Mouse (Mus musculus): ENCODE measurements around the gene Bzw2. TPM values are rescaled to one million over a fixed set of nuclear protein-coding genes. Genes with fewer than 3 reads are reported as not detected.

The Bzw2 gene
- polyA plus RNA-seq, 1 experiment from 2014 or later = 43.4 TPM

DNA sequence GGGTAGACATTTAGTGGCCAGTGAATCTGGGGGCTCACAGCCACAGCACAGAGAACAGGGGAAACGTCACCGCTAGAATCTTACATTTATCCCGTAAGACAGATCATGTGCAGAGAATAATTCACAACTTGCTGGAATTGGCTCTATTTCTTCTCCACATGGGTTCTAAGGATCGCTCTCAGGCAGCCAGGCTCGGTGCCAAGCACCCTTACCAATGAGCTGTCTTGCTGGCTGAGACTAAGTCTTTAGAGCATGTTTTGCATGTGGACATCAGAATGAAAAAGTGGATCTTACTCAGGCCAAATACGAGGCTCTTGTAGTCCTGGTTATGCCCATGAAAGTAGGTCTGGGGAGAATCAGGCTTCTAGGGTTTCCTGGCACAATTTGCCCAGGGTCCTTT lies 17.5 kb downstream of the Bzw2 start:
- Histone ChIP-seq H3K27ac (ENCODE audit: low read length) (no peak overlapping the region), H3K9me3 (ENCODE audit: low read length) (no peaks in the 10 kb centered on the region), H3K4me3 (ENCODE audit: low read depth, low read length) (no peak overlapping the region), H3K4me1 (ENCODE audit: insufficient read depth, low read depth, low read length) (no peaks in the 10 kb centered on the region), H3K36me3 (ENCODE audit: insufficient read depth, low read length) (no peaks in the 10 kb centered on the region), H3K9ac (replicated peaks; ENCODE audit: low read depth) (no peak overlapping the region), H3K27me3 (replicated peaks; ENCODE audit: insufficient read depth, low read length) (no peaks in the 10 kb centered on the region), H3K4me2 (replicated peaks; ENCODE audit: low read depth, low read length) (no peak overlapping the region)
- TF ChIP-seq EP300 (IDR thresholded peaks at IDR 0.05) = no peak
- DNase-seq (ENCODE audit: low spot score) (peak; percentile 40), ATAC-seq (no peak)
- WGBS = 59% methylated on average over 6 of the region's 6 CpGs

DNA sequence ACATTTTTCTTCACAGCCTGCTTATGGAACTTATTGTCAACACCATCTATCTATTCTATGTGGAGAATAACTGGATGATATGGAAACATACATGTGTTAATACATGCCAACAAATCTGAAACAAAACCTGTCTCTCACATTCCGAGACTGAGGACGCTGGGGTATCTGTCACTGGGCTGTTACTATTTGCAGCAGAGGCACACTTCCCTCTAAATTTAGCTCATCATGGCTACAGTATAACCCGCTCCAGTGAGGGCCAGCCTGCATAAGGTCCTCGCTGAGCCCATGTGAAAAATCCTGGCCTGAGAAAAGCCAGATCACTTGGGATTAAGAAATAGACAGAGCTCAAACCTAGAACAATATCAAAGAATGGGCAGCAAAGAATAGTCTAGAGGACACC lies 20.7 kb downstream of the Bzw2 start:
- Histone ChIP-seq H3K4me3 (ENCODE audit: low read depth, low read length) (no peak overlapping the region), H3K9me3 (ENCODE audit: low read length) (no peaks in the 10 kb centered on the region), H3K27ac (ENCODE audit: low read length) (no peak overlapping the region), H3K36me3 (ENCODE audit: insufficient read depth, low read length) (no peaks in the 10 kb centered on the region), H3K4me2 (replicated peaks; ENCODE audit: low read depth, low read length) (no peak overlapping the region), H3K4me1 (ENCODE audit: insufficient read depth, low read depth, low read length) (no peaks in the 10 kb centered on the region), H3K27me3 (replicated peaks; ENCODE audit: insufficient read depth, low read length) (no peaks in the 10 kb centered on the region), H3K9ac (replicated peaks; ENCODE audit: low read depth) (no peak overlapping the region)
- TF ChIP-seq EP300 (IDR thresholded peaks at IDR 0.05) = no peak
- no peak for TF ChIP-seq CTCF (IDR thresholded peaks at IDR 0.05)
- no peak for DNase-seq (ENCODE audit: low spot score)
- 89% methylated on average over 4 of the region's 4 CpGs for WGBS
- ATAC-seq = no peak

GRCm38 (mm10) chr12:36136285-36136684 lies 21.6 kb downstream of the Bzw2 start:
- Histone ChIP-seq H3K9ac (replicated peaks; ENCODE audit: low read depth) (no peak overlapping the region), H3K9me3 (ENCODE audit: low read length) (no peaks in the 10 kb centered on the region), H3K27ac (ENCODE audit: low read length) (no peak overlapping the region), H3K36me3 (ENCODE audit: insufficient read depth, low read length) (no peaks in the 10 kb centered on the region), H3K27me3 (replicated peaks; ENCODE audit: insufficient read depth, low read length) (no peaks in the 10 kb centered on the region), H3K4me3 (ENCODE audit: low read depth, low read length) (no peak overlapping the region), H3K4me1 (ENCODE audit: insufficient read depth, low read depth, low read length) (no peaks in the 10 kb centered on the region), H3K4me2 (replicated peaks; ENCODE audit: low read depth, low read length) (no peak overlapping the region)
- 93% methylated on average over 8 of the region's 8 CpGs for WGBS
- no peak for ATAC-seq
- no peak for DNase-seq (ENCODE audit: low spot score)
- TF ChIP-seq CTCF (IDR thresholded peaks at IDR 0.05) = no peak
- TF ChIP-seq EP300 (IDR thresholded peaks at IDR 0.05) = no peak

- no peaks in the 10 kb centered on the region for H3K36me3 ChIP-seq (ENCODE audit: insufficient read depth, low read length)
- H3K4me3 ChIP-seq (ENCODE audit: low read depth, low read length) = no peak overlapping the region
- no peak overlapping the region for H3K4me2 ChIP-seq (replicated peaks; ENCODE audit: low read depth, low read length)
- H3K9ac ChIP-seq (replicated peaks; ENCODE audit: low read depth) = no peak overlapping the region
- no peaks in the 10 kb centered on the region for H3K27me3 ChIP-seq (replicated peaks; ENCODE audit: insufficient read depth, low read length)
- TF ChIP-seq EP300 (IDR thresholded peaks at IDR 0.05) = no peak
- no peak for TF ChIP-seq CTCF (IDR thresholded peaks at IDR 0.05)
- H3K27ac ChIP-seq (ENCODE audit: low read length) = no peak overlapping the region
- WGBS = 84% methylated on average over 3 of the region's 3 CpGs
- DNase-seq (ENCODE audit: low spot score) = no peak
- H3K9me3 ChIP-seq (ENCODE audit: low read length) = no peaks in the 10 kb centered on the region
- ATAC-seq = no peak
- no peaks in the 10 kb centered on the region for H3K4me1 ChIP-seq (ENCODE audit: insufficient read depth, low read depth, low read length)
Measured at GRCm38 (mm10) chr12:36135409-36135808, 22.5 kb downstream of the Bzw2 start.

- no peak for ATAC-seq
Measured at GRCm38 (mm10) chr12:36134111-36134510, 23.8 kb downstream of the Bzw2 start.

DNA sequence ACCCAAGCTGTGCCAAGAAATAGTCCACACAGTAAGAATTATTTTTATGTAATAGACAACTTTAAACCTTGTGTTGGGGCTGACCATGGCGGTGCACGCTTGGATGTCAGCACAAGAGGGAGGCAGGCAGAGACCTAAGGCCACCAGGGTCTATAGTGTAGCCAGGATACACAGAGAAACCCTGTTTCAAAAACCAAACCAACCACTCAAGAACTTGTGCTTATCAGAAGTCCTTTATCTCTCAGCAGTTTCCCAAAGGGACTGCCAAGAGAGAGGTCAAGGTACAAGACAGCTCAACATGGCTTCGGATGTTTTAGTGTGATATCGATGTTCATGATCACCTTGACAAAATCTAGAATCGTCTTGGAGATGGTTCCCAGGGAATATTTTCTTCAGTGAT lies 24.3 kb downstream of the Bzw2 start:
- Histone ChIP-seq H3K4me3 (ENCODE audit: low read depth, low read length) (no peak overlapping the region), H3K9ac (replicated peaks; ENCODE audit: low read depth) (no peak overlapping the region), H3K36me3 (ENCODE audit: insufficient read depth, low read length) (peaks cover 6% of the 10 kb centered on the region; the same call in 1 of the 2 replicates), H3K27ac (ENCODE audit: low read length) (no peak overlapping the region), H3K9me3 (ENCODE audit: low read length) (no peaks in the 10 kb centered on the region), H3K27me3 (replicated peaks; ENCODE audit: insufficient read depth, low read length) (no peaks in the 10 kb centered on the region), H3K4me2 (replicated peaks; ENCODE audit: low read depth, low read length) (no peak overlapping the region), H3K4me1 (ENCODE audit: insufficient read depth, low read depth, low read length) (no peaks in the 10 kb centered on the region)
- no peak for ATAC-seq
- 81% methylated on average over 5 of the region's 5 CpGs for WGBS
- TF ChIP-seq CTCF (IDR thresholded peaks at IDR 0.05) (no peak), EP300 (IDR thresholded peaks at IDR 0.05) (no peak)
- DNase-seq (ENCODE audit: low spot score) = no peak

More at GRCm38 (mm10) chr12:36134111-36134510, 23.8 kb downstream of the Bzw2 start:
- H3K4me3 ChIP-seq (ENCODE audit: low read depth, low read length) = no peak overlapping the region
- no peak overlapping the region for H3K9ac ChIP-seq (replicated peaks; ENCODE audit: low read depth)
- TF ChIP-seq CTCF (IDR thresholded peaks at IDR 0.05) (no peak), EP300 (IDR thresholded peaks at IDR 0.05) (no peak)
- peaks cover 5% of the 10 kb centered on the region; the same call in 1 of the 2 replicates for H3K36me3 ChIP-seq (ENCODE audit: insufficient read depth, low read length)
- no peaks in the 10 kb centered on the region for H3K27me3 ChIP-seq (replicated peaks; ENCODE audit: insufficient read depth, low read length)
- H3K27ac ChIP-seq (ENCODE audit: low read length) = no peak overlapping the region
- H3K4me1 ChIP-seq (ENCODE audit: insufficient read depth, low read depth, low read length) = no peaks in the 10 kb centered on the region
- DNase-seq (ENCODE audit: low spot score) = no peak
- no peak overlapping the region for H3K4me2 ChIP-seq (replicated peaks; ENCODE audit: low read depth, low read length)
- no peaks in the 10 kb centered on the region for H3K9me3 ChIP-seq (ENCODE audit: low read length)
- WGBS = 89% methylated on average over 5 of the region's 5 CpGs

DNA sequence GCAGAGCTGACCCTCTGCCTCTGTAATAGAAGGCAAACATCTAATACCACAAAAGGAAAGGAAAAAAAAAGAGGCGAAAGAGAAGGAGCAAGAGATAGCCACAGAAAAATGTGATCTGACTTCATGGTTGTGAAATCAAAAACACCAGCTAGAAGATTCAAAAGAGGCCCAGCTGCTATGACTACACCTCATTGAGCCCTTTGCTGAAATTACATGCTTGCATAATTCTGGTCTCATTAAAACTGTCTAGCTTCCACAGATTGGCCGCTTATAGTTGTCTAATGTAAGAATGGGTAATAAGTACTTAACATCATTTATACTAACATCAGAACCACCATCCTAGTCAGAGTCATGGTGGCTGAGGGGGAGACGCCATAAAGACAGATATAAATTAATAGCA lies 25.2 kb downstream of the Bzw2 start:
- TF ChIP-seq CTCF (IDR thresholded peaks at IDR 0.05) = no peak
- no peak for TF ChIP-seq EP300 (IDR thresholded peaks at IDR 0.05)
- Histone ChIP-seq H3K4me3 (ENCODE audit: low read depth, low read length) (no peak overlapping the region), H3K27me3 (replicated peaks; ENCODE audit: insufficient read depth, low read length) (no peaks in the 10 kb centered on the region), H3K4me2 (replicated peaks; ENCODE audit: low read depth, low read length) (no peak overlapping the region), H3K27ac (ENCODE audit: low read length) (no peak overlapping the region), H3K9me3 (ENCODE audit: low read length) (no peaks in the 10 kb centered on the region), H3K9ac (replicated peaks; ENCODE audit: low read depth) (no peak overlapping the region), H3K4me1 (ENCODE audit: insufficient read depth, low read depth, low read length) (no peaks in the 10 kb centered on the region), H3K36me3 (ENCODE audit: insufficient read depth, low read length) (peaks cover 6% of the 10 kb centered on the region; the same call in 1 of the 2 replicates)
- DNase-seq (ENCODE audit: low spot score) = no peak
- 86% methylated on average over 3 of the region's 3 CpGs for WGBS
- no peak for ATAC-seq
